In the genomic region with DNA sequence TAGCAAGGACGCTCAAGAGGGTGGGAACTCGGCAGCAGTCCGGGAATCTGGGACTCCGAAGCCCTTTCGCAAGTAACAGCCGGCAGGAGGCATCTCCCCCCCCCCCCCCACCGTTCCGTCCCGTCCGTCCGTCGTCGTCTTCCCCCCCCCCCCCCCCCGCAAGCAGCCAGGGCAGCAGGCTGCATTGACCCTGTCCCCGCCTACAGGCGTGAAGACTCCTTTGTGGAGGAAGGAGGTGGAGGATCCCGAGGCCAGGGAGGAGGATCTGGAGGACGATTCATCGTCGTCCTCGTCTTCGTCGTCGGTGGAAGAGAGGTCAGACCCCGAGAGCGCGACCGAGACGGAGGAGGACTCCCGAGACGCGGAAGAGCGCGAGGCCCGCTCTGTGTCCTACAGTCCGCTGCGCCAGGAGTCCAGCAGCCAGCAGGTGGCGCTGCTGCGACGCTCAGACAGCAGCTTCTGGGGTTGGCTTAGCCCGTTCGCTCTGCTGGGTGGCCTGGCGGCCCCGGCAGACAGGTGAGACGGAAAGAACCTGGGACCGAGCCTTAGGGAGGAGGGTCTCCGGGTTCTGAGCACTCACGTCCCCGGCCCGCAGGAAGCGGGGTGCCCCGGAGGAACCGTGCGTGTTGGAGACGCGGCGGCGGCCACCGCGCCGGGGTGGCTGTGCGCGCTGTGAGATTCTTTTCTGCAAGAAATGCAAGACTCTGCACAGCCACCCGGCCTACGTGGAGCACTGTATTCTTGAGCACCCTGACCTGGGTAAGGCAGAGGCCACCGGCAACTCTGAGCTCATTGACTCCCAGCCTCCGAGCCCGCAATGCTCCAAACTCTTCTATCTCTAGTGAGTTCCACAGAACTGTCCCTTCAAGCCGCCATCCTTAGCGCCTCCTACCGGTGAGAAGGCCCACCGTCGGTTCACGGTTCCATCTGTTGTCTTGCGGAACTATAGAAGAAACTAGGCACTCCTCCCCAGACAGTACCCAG, we compare ENCODE assay signal across 1 mouse cellular context.
A peak's percentile ranks its signal among the peaks of the same experiment; 100 is the strongest.
TF ChIP-seq lines count a peak whose summit lies in the region.

No protein-coding gene starts in this region.

TF ChIP-seq in MEL, 35 proteins besides CTCF, POLR2A, EP300 and RAD21:
- TF ChIP-seq ELF1 (IDR thresholded peaks at IDR 0.05; ENCODE audit: low read depth, low read length), result peak; percentile 90
- TF ChIP-seq GABPA (IDR thresholded peaks at IDR 0.05; ENCODE audit: low read depth, low read length), result 0 out of 2 replicates have a peak, but pooled peaks have one; percentile 38
- no peak for TF ChIP-seq TAL1 (IDR thresholded peaks at IDR 0.05; ENCODE audit: low read length)
- no peak for TF ChIP-seq USF2 (IDR thresholded peaks at IDR 0.05; ENCODE audit: borderline replicate concordance in 1 of 2, insufficient read depth in 1 of 2, low read depth in 1 of 2, low read length in 2 of 2)
- TF ChIP-seq E2F4 (IDR thresholded peaks at IDR 0.05; ENCODE audit: borderline replicate concordance, low read depth, low read length), result no peak
- TF ChIP-seq HCFC1 (IDR thresholded peaks at IDR 0.05; ENCODE audit: low read depth, low read length), result peak; percentile 42; the same call in 1 of the 2 replicates
- 0 out of 2 replicates have a peak, but pooled peaks have one; percentile 23 for TF ChIP-seq JUND (IDR thresholded peaks at IDR 0.05; ENCODE audit: low read depth, low read length)
- TF ChIP-seq MYB (IDR thresholded peaks at IDR 0.05; ENCODE audit: low read depth, low read length), result no peak
- TF ChIP-seq ZMIZ1 (IDR thresholded peaks at IDR 0.05; ENCODE audit: low read depth, low read length), result no peak
- TF ChIP-seq KAT2A (conservative IDR thresholded peaks at IDR 0.05; ENCODE audit: low read depth, low read length), result no peak
- peak; percentile 57; the same call in 1 of the 2 replicates for TF ChIP-seq TBP (IDR thresholded peaks at IDR 0.05; ENCODE audit: low read depth, low read length)
- TF ChIP-seq ETS1 (IDR thresholded peaks at IDR 0.05; ENCODE audit: low read depth, low read length), result peak; percentile 13; the same call in 1 of the 2 replicates
- peak; percentile 76 for TF ChIP-seq MAX (IDR thresholded peaks at IDR 0.05; ENCODE audit: low read length)
- peak; percentile 68 for TF ChIP-seq ZC3H11A (IDR thresholded peaks at IDR 0.05; ENCODE audit: low read depth, low read length)
- TF ChIP-seq BHLHE40 (IDR thresholded peaks at IDR 0.05; ENCODE audit: borderline replicate concordance, low read depth, low read length), result no peak; the same call in 1 of the 2 replicates
- peak; percentile 56 for TF ChIP-seq SIN3A (IDR thresholded peaks at IDR 0.05; ENCODE audit: low read length)
- peak; percentile 76; the same call in 1 of the 2 replicates for TF ChIP-seq MAZ (IDR thresholded peaks at IDR 0.05; ENCODE audit: low read depth, low read length)
- peak; percentile 82 for TF ChIP-seq SMC3 (IDR thresholded peaks at IDR 0.05; ENCODE audit: low read depth, low read length)
- TF ChIP-seq ZKSCAN1 (IDR thresholded peaks at IDR 0.05; ENCODE audit: low read depth, low read length), result no peak
- TF ChIP-seq NRF1 (IDR thresholded peaks at IDR 0.05; ENCODE audit: insufficient read depth, low read depth, low read length, poor library complexity, severe bottlenecking), result peak; percentile 38; the same call in 1 of the 2 replicates
- no peak for TF ChIP-seq USF1 (IDR thresholded peaks at IDR 0.05; ENCODE audit: low read depth, low read length)
- no peak for TF ChIP-seq MYC (IDR thresholded peaks at IDR 0.05; ENCODE audit: low read depth, low read length)
- 0 out of 2 replicates have a peak, but pooled peaks have one; percentile 36 for TF ChIP-seq UBTF (IDR thresholded peaks at IDR 0.05; ENCODE audit: borderline replicate concordance, insufficient read depth, low read depth, low read length)
- 0 out of 2 replicates have a peak, but pooled peaks have one; percentile 21 for TF ChIP-seq TCF12 (IDR thresholded peaks at IDR 0.05; ENCODE audit: low read depth, low read length)
- TF ChIP-seq MEF2A (IDR thresholded peaks at IDR 0.05; ENCODE audit: extremely low read depth, insufficient replicate concordance, low read depth, low read length, poor library complexity, severe bottlenecking), result peak; percentile 32; the same call in 1 of the 2 replicates
- TF ChIP-seq NELFE (IDR thresholded peaks at IDR 0.05; ENCODE audit: low read depth, low read length), result peak; percentile 49
- TF ChIP-seq GATA1 (IDR thresholded peaks at IDR 0.05; ENCODE audit: low read depth, low read length), result no peak
- 0 out of 2 replicates have a peak, but pooled peaks have one; percentile 36 for TF ChIP-seq RCOR1 (IDR thresholded peaks at IDR 0.05; ENCODE audit: low read depth, low read length)
- TF ChIP-seq MXI1 (IDR thresholded peaks at IDR 0.05; ENCODE audit: low read depth, low read length), result peak; percentile 60; the same call in 1 of the 2 replicates
